Mouse (Mus musculus): ENCODE data around the gene Slc13a3. TPM values are rescaled to one million over a fixed set of nuclear protein-coding genes. Genes with fewer than 3 reads are reported as not detected.
"Not testable (repeated sequence)": the region's sequence is repeated elsewhere in the genome, so short reads cannot be mapped to it uniquely, and the experiment has no call there.

Slc13a3 gene
- 0.65 and 0.90 TPM in 2 replicates for polyA plus RNA-seq (2015; fragmentation: Nextera tagmentation; extraction: Ambion mirVana)

DNA sequence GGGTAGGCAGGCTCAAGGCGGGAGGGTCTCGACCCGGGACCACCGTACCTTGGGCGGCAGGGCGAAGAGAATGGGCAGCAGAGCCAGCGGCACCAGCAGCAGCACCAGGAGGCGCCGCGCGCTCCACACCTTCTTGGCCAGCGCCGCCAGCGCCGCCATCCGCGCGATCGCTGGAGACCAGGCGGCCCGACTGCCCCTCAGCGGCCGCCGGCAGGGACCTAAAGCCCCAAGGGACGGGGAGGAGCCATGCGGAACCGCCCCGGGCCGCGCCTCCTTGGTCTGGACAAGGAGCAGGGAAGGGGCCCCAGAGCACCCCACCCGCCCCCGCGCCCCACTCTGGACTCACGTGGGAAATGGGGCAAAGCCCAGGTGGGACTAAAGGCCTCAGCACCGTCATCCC lies at the start of gene Slc13a3:
TSS of gene Slc13a3 (minus strand) at position 228 of the 400 bp plus-strand sequence.
- TF ChIP-seq CTCF (IDR thresholded peaks at IDR 0.05) (peak; percentile 41), EP300 (IDR thresholded peaks at IDR 0.05) (no peak)
- Histone ChIP-seq H3K4me1 (ENCODE audit: insufficient read depth, low read depth, low read length) (no peaks in the 10 kb centered on the region; the same call in 1 of the 2 replicates), H3K9ac (replicated peaks; ENCODE audit: low read depth) (no peak within 1 kb of the TSS), H3K4me3 (ENCODE audit: low read depth, low read length) (no peak within 1 kb of the TSS), H3K27me3 (replicated peaks; ENCODE audit: insufficient read depth, low read length) (no peaks in the 10 kb centered on the region; the same call in 1 of the 2 replicates), H3K9me3 (ENCODE audit: low read length) (no peaks in the 10 kb centered on the region), H3K36me3 (ENCODE audit: insufficient read depth, low read length) (no peaks in the 10 kb centered on the region), H3K27ac (ENCODE audit: low read length) (no peak within 1 kb of the TSS), H3K4me2 (replicated peaks; ENCODE audit: low read depth, low read length) (peak within 1 kb of the TSS; percentile 42)
- WGBS: 4% methylated on average over 33 of the region's 35 CpGs
- DNase-seq (ENCODE audit: low spot score) (peak; percentile 52), ATAC-seq (peak; percentile 33)

DNA sequence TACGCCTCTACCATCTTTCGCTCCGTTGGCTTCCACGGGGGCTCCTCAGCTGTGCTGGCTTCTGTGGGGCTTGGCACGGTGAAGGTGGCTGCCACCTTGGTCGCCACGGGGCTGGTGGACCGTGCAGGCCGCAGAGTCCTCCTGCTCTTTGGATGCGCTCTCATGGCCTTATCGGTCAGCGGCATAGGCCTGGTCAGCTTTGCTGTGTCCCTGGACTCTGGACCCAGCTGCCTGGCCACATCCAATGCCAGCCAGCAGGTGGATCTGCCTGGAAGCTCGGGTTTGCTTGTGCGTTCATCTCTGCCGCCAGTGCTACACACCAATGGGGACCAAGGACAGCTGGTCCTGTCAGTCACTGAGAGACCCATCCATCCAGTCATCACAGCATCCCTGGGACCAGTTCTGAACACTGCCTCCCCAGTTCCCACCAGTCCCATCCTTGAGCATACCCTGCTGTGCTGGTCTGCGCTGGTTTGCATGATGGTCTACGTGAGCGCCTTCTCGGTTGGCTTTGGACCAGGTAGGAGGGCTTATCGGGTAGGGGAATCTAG lies 42.2 kb upstream of the Slc13a3 start:
- WGBS: 94% methylated on average over 20 of the region's 20 CpGs
- H3K4me1 ChIP-seq (ENCODE audit: insufficient read depth, low read depth, low read length): 0 out of 2 replicates have a peak, but pooled peaks cover 3% of the 10 kb centered on the region
- ATAC-seq (no peak), DNase-seq (ENCODE audit: low spot score) (no peak)
- no peaks in the 10 kb centered on the region for H3K27me3 ChIP-seq (replicated peaks; ENCODE audit: insufficient read depth, low read length)
- H3K27ac ChIP-seq (ENCODE audit: low read length): no peak overlapping the region
- peaks cover 4% of the 10 kb centered on the region; the same call in 1 of the 2 replicates for H3K36me3 ChIP-seq (ENCODE audit: insufficient read depth, low read length)
- H3K9ac ChIP-seq (replicated peaks; ENCODE audit: low read depth): no peak overlapping the region
- TF ChIP-seq CTCF (IDR thresholded peaks at IDR 0.05): no peak
- no peak for TF ChIP-seq EP300 (IDR thresholded peaks at IDR 0.05)
- no peaks in the 10 kb centered on the region for H3K9me3 ChIP-seq (ENCODE audit: low read length)
- no peak overlapping the region for H3K4me2 ChIP-seq (replicated peaks; ENCODE audit: low read depth, low read length)
- no peak overlapping the region for H3K4me3 ChIP-seq (ENCODE audit: low read depth, low read length)

DNA sequence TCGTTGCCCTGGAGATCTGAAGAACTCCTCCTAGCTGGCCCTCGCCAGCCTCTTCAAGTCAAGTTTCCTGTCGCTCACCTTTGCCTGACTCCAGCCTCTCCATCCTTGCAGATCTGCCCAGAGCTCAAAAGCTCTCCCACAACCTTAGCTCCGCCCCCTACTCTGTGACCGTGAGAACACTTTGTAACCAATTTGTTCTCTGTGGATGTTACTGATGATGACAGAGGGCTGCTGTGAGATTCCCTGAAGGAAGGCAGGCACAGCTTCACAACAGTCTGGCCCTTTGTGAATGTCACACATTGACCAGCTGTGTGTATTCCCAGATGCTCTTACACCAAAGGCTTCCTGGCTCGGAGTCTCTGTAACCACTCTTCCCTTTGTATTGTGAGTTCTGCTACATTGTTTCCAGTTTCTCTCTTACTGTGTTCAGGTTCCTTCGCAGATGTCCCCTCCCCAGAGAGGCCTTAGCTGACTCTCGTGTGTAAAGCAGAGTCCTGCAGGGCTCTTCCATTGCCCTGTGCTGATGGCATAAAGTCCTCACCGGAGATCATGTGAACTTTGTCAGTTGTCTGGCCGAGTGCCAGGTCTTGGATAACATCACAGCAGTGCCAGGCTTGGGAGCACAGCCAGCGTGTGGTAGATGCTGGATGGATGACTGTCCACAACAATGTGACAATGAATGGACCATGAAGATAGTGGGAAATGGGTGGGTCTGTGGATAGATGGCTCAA lies 40.0 kb upstream of the Slc13a3 start:
- no peaks in the 10 kb centered on the region for H3K27me3 ChIP-seq (replicated peaks; ENCODE audit: insufficient read depth, low read length)
- ATAC-seq (peak; percentile 88), DNase-seq (ENCODE audit: low spot score) (peak; percentile 79)
- no peaks in the 10 kb centered on the region for H3K36me3 ChIP-seq (ENCODE audit: insufficient read depth, low read length)
- no peak overlapping the region for H3K9ac ChIP-seq (replicated peaks; ENCODE audit: low read depth)
- peak; percentile 41 for TF ChIP-seq EP300 (IDR thresholded peaks at IDR 0.05)
- TF ChIP-seq CTCF (IDR thresholded peaks at IDR 0.05): no peak
- 0 out of 2 replicates have a peak, but pooled peaks cover 3% of the 10 kb centered on the region for H3K4me1 ChIP-seq (ENCODE audit: insufficient read depth, low read depth, low read length)
- WGBS: 19% methylated on average over 11 of the region's 11 CpGs
- H3K4me2 ChIP-seq (replicated peaks; ENCODE audit: low read depth, low read length): no peak overlapping the region
- 0 out of 2 replicates have a peak overlapping the region, but pooled peaks have one; percentile 51 for H3K27ac ChIP-seq (ENCODE audit: low read length)
- no peak overlapping the region for H3K4me3 ChIP-seq (ENCODE audit: low read depth, low read length)
- H3K9me3 ChIP-seq (ENCODE audit: low read length): no peaks in the 10 kb centered on the region

DNA sequence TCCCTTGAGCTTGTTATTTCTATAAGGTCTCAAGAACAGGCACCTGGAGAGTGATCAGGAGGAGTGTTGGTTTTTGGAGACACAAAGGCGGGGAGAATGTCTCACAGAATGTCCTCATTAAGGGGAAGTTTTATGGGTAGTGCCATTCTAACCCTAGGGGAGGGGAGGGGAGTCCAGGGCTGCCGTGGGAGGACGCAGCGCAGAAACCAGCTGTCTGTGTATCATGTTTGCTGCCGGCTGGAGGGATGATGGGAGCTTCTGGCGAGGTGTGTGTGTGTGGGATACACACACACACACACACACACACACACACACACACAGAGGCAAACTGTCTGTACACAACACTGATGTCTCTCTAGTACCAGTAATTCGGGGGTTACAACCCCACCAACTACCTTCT lies 39.4 kb upstream of the Slc13a3 start:
- Histone ChIP-seq H3K9ac (replicated peaks; ENCODE audit: low read depth) (no peak overlapping the region), H3K4me1 (ENCODE audit: insufficient read depth, low read depth, low read length) (0 out of 2 replicates have a peak, but pooled peaks cover 3% of the 10 kb centered on the region), H3K4me2 (replicated peaks; ENCODE audit: low read depth, low read length) (no peak overlapping the region), H3K27ac (ENCODE audit: low read length) (no peak overlapping the region), H3K27me3 (replicated peaks; ENCODE audit: insufficient read depth, low read length) (no peaks in the 10 kb centered on the region), H3K36me3 (ENCODE audit: insufficient read depth, low read length) (no peaks in the 10 kb centered on the region), H3K9me3 (ENCODE audit: low read length) (no peaks in the 10 kb centered on the region), H3K4me3 (ENCODE audit: low read depth, low read length) (no peak overlapping the region)
- TF ChIP-seq CTCF (IDR thresholded peaks at IDR 0.05): no peak
- no peak for TF ChIP-seq EP300 (IDR thresholded peaks at IDR 0.05)
- 38% methylated on average over 7 of the region's 7 CpGs for WGBS
- DNase-seq (ENCODE audit: low spot score) (no peak), ATAC-seq (no peak)

DNA sequence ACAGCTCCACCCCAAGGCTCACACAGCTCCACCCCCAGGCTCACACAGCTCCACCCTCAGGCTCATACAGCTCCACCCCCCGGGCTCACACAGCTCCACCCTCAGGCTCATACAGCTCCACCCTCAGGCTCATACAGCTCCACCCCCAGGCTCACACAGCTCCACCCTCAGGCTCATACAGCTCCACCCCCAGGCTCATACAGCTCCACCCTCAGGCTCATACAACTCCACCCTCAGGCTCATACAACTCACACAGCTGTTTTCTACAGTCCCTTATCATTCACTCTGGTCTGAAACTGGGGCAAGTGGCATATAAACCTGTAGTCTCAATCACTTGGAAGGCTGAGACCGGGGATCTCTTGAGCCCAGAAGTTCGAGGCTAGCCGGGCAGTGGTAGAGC lies 38.5 kb upstream of the Slc13a3 start:
- H3K4me3 ChIP-seq (ENCODE audit: low read depth, low read length); H3K4me1 ChIP-seq (ENCODE audit: insufficient read depth, low read depth, low read length); ATAC-seq; H3K27me3 ChIP-seq (replicated peaks; ENCODE audit: insufficient read depth, low read length); H3K4me2 ChIP-seq (replicated peaks; ENCODE audit: low read depth, low read length); H3K9me3 ChIP-seq (ENCODE audit: low read length); H3K9ac ChIP-seq (replicated peaks; ENCODE audit: low read depth); DNase-seq (ENCODE audit: low spot score); H3K36me3 ChIP-seq (ENCODE audit: insufficient read depth, low read length); H3K27ac ChIP-seq (ENCODE audit: low read length): not testable (repeated sequence)
- 87% methylated on average over 4 of the region's 4 CpGs for WGBS

DNA sequence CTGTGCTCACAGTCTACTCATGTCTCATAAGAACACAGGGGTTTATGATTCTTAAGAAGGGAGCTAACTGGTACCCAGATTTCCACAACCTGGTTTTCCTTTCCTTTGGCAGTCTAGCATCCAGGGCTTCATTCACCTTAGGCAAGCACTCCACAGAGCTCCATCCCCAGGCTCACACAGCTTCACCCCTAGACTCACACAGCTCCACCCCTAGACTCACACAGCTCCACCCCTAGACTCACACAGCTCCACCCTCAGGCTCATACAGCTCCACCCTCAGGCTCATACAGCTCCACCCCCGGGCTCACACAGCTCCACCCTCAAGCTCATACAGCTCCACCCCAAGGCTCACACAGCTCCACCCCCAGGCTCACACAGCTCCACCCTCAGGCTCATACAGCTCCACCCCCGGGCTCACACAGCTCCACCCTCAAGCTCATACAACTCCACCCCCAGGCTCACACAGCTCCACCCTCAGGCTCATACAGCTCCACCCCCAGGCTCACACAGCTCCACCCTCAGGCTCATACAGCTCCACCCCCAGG lies 38.0 kb upstream of the Slc13a3 start:
- H3K9ac ChIP-seq (replicated peaks; ENCODE audit: low read depth); H3K36me3 ChIP-seq (ENCODE audit: insufficient read depth, low read length); H3K9me3 ChIP-seq (ENCODE audit: low read length); ATAC-seq; DNase-seq (ENCODE audit: low spot score); H3K27ac ChIP-seq (ENCODE audit: low read length); H3K4me1 ChIP-seq (ENCODE audit: insufficient read depth, low read depth, low read length); H3K4me3 ChIP-seq (ENCODE audit: low read depth, low read length); H3K27me3 ChIP-seq (replicated peaks; ENCODE audit: insufficient read depth, low read length); H3K4me2 ChIP-seq (replicated peaks; ENCODE audit: low read depth, low read length): not testable (repeated sequence)
- 63% methylated on average over 2 of the region's 2 CpGs for WGBS

Data from lung, postnatal 0 days (tissue).